Mouse (Mus musculus) forebrain, embryonic 14.5 days (tissue): ENCODE measurements at regions not wholly inside any gene's neighbourhood (a gene's known extent, or its start where the extent isn't known, plus 50 kb on each side); places are given as distances from the start of the nearest gene placed in this dataset.

ENCODE experiments used
- ATAC-seq: fragments of 200-750 bp; cut with Nextera tagmentation; 2 replicates; pipeline ENCODE4 v1.8.0; 2017; ENCODE audit warnings: mild to moderate bottlenecking, moderate library complexity
- DNase-seq: peaks from one replicate; pipeline ENCODE4 v3.0.0-alpha.2; 2015; ENCODE audit warnings: low spot score
- H3K27ac ChIP-seq: fragments of 300-500 bp; sonication (generic); 2 replicates; pipeline ENCODE4 v1.5.1; 2014; ENCODE audit warnings: low read depth, mild to moderate bottlenecking, control low read depth, low read length, moderate library complexity
- H3K27me3 ChIP-seq: fragments of 300-500 bp; sonication (generic); replicated peaks from 2 replicates; pipeline ENCODE4 v1.6.1; 2014; ENCODE audit warnings: low read length, control low read depth, mixed read lengths; ENCODE audit not compliant: control insufficient read depth, insufficient read depth
- H3K36me3 ChIP-seq: fragments of 300-500 bp; sonication (generic); 2 replicates; pipeline ENCODE4 v1.6.1; 2014; ENCODE audit warnings: low read length, control low read depth; ENCODE audit not compliant: control insufficient read depth, insufficient read depth
- H3K4me1 ChIP-seq: fragments of 300-500 bp; sonication (generic); 2 replicates; pipeline ENCODE4 v1.6.1; 2014; ENCODE audit warnings: antibody characterized with exemption, low read length, control low read depth; ENCODE audit not compliant: control insufficient read depth, insufficient read depth
- H3K4me2 ChIP-seq: fragments of 300-500 bp; sonication (generic); 2 replicates; pipeline ENCODE4 v1.6.1; 2014; ENCODE audit warnings: mild to moderate bottlenecking, control low read depth, low read length
- H3K4me3 ChIP-seq: fragments of 300-500 bp; sonication (generic); 2 replicates; pipeline ENCODE4 v1.5.1; 2014; ENCODE audit warnings: low read depth, low read length, control low read depth
- H3K9ac ChIP-seq: fragments of 300-500 bp; sonication (generic); 2 replicates; pipeline ENCODE4 v1.6.1; 2014; ENCODE audit warnings: mild to moderate bottlenecking, low read length, control low read depth, moderate library complexity
- H3K9me3 ChIP-seq: fragments of 300-500 bp; sonication (generic); replicated peaks from 2 replicates; pipeline ENCODE4 v1.6.1; 2016; ENCODE audit warnings: low read length, control low read depth, mixed read lengths; ENCODE audit not compliant: control insufficient read depth
- WGBS: fragments of 180-500 bp; shearing (Covaris S2); extraction: QIAGEN DNeasy Blood & Tissue Kit; methylation state at CpG from one replicate; pipeline ENCODE4 v1.1.7; 2014; 5-methylcytosine and 5-hydroxymethylcytosine counted together

GRCm38 (mm10) chr10:117925611-117926555 lies 80.0 kb upstream of the Rap1b start:
- 93% methylated on average over 31 of the region's 31 CpGs for WGBS
- Histone ChIP-seq H3K27ac (no peak overlapping the region), H3K36me3 (no peaks in the 10 kb centered on the region), H3K9me3 (no peaks in the 10 kb centered on the region), H3K4me3 (no peak overlapping the region), H3K9ac (no peak overlapping the region), H3K4me2 (no peak overlapping the region), H3K4me1 (no peaks in the 10 kb centered on the region), H3K27me3 (no peaks in the 10 kb centered on the region)
- DNase-seq = no peak
- no peak for ATAC-seq

DNA sequence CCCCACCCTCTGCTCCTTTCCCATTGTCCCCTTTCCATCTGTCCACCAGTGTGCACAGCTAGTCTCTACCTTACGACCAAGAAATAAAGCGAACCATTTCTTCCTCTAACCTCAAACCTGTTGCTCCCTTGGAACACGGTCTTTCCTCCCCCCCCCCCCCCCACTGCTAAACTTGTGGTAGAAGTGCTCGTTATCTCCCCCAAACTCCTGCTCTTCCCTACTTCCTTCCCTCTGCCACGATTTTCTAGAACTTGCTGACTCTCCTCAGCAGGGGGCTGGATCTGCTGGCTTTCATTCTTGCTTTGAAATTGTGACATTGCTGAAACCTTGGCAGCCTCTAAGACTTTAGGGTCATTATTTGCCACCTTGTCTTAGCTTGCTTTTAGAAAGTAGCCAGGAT lies 83.2 kb upstream of the Rap1b start:
- Histone ChIP-seq H3K27me3 (no peaks in the 10 kb centered on the region), H3K27ac (no peak overlapping the region), H3K9me3 (no peaks in the 10 kb centered on the region), H3K9ac (no peak overlapping the region), H3K4me3 (no peak overlapping the region), H3K4me2 (no peak overlapping the region), H3K4me1 (no peaks in the 10 kb centered on the region), H3K36me3 (no peaks in the 10 kb centered on the region)
- 45% methylated on average over 5 of the region's 5 CpGs for WGBS
- ATAC-seq (no peak), DNase-seq (no peak)

GRCm38 (mm10) chr10:117934797-117935196 lies 89.0 kb upstream of the Rap1b start:
- DNase-seq = no peak
- Histone ChIP-seq H3K4me2 (no peak overlapping the region), H3K4me1 (no peaks in the 10 kb centered on the region), H3K9ac (no peak overlapping the region), H3K27me3 (no peaks in the 10 kb centered on the region), H3K9me3 (no peaks in the 10 kb centered on the region), H3K27ac (no peak overlapping the region), H3K36me3 (no peaks in the 10 kb centered on the region), H3K4me3 (no peak overlapping the region)
- WGBS = 74% methylated on average over 9 of the region's 9 CpGs
- ATAC-seq = no peak

- H3K27me3 ChIP-seq = no peaks in the 10 kb centered on the region
- no peaks in the 10 kb centered on the region for H3K36me3 ChIP-seq
- H3K9ac ChIP-seq = no peak overlapping the region
- no peak for ATAC-seq
- no peak overlapping the region for H3K27ac ChIP-seq
- WGBS = 72% methylated on average over 8 of the region's 8 CpGs
- H3K9me3 ChIP-seq = no peaks in the 10 kb centered on the region
- no peak overlapping the region for H3K4me3 ChIP-seq
- no peak for DNase-seq
- H3K4me2 ChIP-seq = no peak overlapping the region
- no peaks in the 10 kb centered on the region for H3K4me1 ChIP-seq
Observed at GRCm38 (mm10) chr10:117938717-117939116, 92.9 kb upstream of the Rap1b start.

- no peak for DNase-seq
Observed at GRCm38 (mm10) chr10:117940441-117941265, 94.8 kb upstream of the Rap1b start.

DNA sequence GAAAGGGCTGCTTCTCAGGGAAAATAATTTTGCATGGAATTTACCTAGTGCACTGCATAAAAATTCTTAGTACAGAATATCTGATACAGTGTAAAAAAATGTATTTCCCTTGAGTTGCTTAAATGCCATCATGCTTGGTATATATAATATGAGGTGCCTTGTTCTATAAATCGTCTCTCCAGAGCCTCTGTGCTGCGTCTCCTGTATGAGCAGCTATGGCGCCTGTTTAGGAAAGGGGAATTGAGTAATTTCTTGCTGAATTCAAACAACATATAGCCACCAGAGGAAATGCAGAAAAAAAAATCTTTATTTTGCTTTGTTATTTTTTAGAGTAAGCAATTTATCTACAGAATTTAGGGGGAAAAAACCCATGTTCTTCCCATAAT lies 95.4 kb upstream of the Rap1b start:
- no peak for ATAC-seq

More at GRCm38 (mm10) chr10:117940441-117941265, 94.8 kb upstream of the Rap1b start:
- Histone ChIP-seq H3K4me2 (no peak overlapping the region), H3K36me3 (no peaks in the 10 kb centered on the region), H3K4me3 (no peak overlapping the region), H3K27ac (no peak overlapping the region), H3K9ac (no peak overlapping the region), H3K9me3 (no peaks in the 10 kb centered on the region), H3K27me3 (no peaks in the 10 kb centered on the region), H3K4me1 (no peaks in the 10 kb centered on the region)
- ATAC-seq = no peak
- WGBS = 76% methylated on average over 10 of the region's 10 CpGs

GRCm38 (mm10) chr10:117943702-117944307 lies 98.0 kb upstream of the Rap1b start:
- H3K36me3 ChIP-seq = no peaks in the 10 kb centered on the region
- H3K9me3 ChIP-seq = no peaks in the 10 kb centered on the region
- DNase-seq (no peak), ATAC-seq (no peak)
- H3K27ac ChIP-seq = no peak overlapping the region
- 85% methylated on average over 6 of the region's 6 CpGs for WGBS
- H3K9ac ChIP-seq = no peak overlapping the region
- H3K4me2 ChIP-seq = no peak overlapping the region
- H3K27me3 ChIP-seq = no peaks in the 10 kb centered on the region
- no peak overlapping the region for H3K4me3 ChIP-seq
- no peaks in the 10 kb centered on the region for H3K4me1 ChIP-seq

More for the DNA sequence above, 95.4 kb upstream of the Rap1b start:
- H3K27ac ChIP-seq = no peak overlapping the region
- H3K9ac ChIP-seq = no peak overlapping the region
- H3K9me3 ChIP-seq = no peaks in the 10 kb centered on the region
- DNase-seq = no peak
- H3K4me3 ChIP-seq = no peak overlapping the region
- H3K4me2 ChIP-seq = no peak overlapping the region
- 86% methylated on average over 3 of the region's 3 CpGs for WGBS
- H3K27me3 ChIP-seq = no peaks in the 10 kb centered on the region
- no peaks in the 10 kb centered on the region for H3K36me3 ChIP-seq
- H3K4me1 ChIP-seq = no peaks in the 10 kb centered on the region

GRCm38 (mm10) chr10:117947191-117947590 lies 101.4 kb upstream of the Rap1b start:
- H3K4me1 ChIP-seq = no peaks in the 10 kb centered on the region
- H3K9me3 ChIP-seq = no peaks in the 10 kb centered on the region
- H3K36me3 ChIP-seq = no peaks in the 10 kb centered on the region
- WGBS = 80% methylated on average over 13 of the region's 13 CpGs
- no peak overlapping the region for H3K4me3 ChIP-seq
- ATAC-seq (no peak), DNase-seq (no peak)
- no peaks in the 10 kb centered on the region for H3K27me3 ChIP-seq
- no peak overlapping the region for H3K27ac ChIP-seq
- no peak overlapping the region for H3K4me2 ChIP-seq
- H3K9ac ChIP-seq = no peak overlapping the region
